Mouse (Mus musculus) layer of hippocampus, adult 8-10 months (tissue): ENCODE measurements around the gene Usp44. TPM values are rescaled to one million over a fixed set of nuclear protein-coding genes. Genes with fewer than 3 reads are reported as not detected.
A peak's percentile ranks its signal among the peaks of the same experiment; 100 is the strongest.
"Not testable (repeated sequence)": the region's sequence is repeated elsewhere in the genome, so short reads cannot be mapped to it uniquely, and the experiment has no call there.

Experiments used
- DNase-seq, 2 experiments: peaks; one replicate each; pipeline ENCODE4 v3.0.0; 2022; ENCODE audit warnings: low spot score in 2 of 2
- total RNA-seq, 4 experiments: library from RNA; stranded (reverse); gene quantifications; 2 replicates each; pipeline ENCODE4 v1.2.4; 2022

Gene Usp44
- total RNA-seq = not detected

- no peak for DNase-seq
These were observed at the start of gene Usp44 for GRCm38 (mm10) chr10:93830931-93831729. TSS of gene Usp44 (plus strand) at chr10:93831555.

GRCm38 (mm10) chr10:93783216-93784013, 47.9 kb upstream of the Usp44 start:
- no peak for DNase-seq

GRCm38 (mm10) chr10:93799711-93800362, 31.5 kb upstream of the Usp44 start:
- no peak for DNase-seq

GRCm38 (mm10) chr10:93800363-93800722, 31.0 kb upstream of the Usp44 start:
- no peak for DNase-seq

GRCm38 (mm10) chr10:93800895-93801294, 30.5 kb upstream of the Usp44 start:
- DNase-seq = no peak

- no peak for DNase-seq
These were observed 28.2 kb upstream of the Usp44 start for GRCm38 (mm10) chr10:93803199-93803598.

GRCm38 (mm10) chr10:93809438-93809837, 21.9 kb upstream of the Usp44 start:
- DNase-seq = not testable (repeated sequence)

- no peak for DNase-seq
These were observed 20.7 kb upstream of the Usp44 start for GRCm38 (mm10) chr10:93810590-93811185.

GRCm38 (mm10) chr10:93812098-93812497, 19.3 kb upstream of the Usp44 start:
- DNase-seq = no peak

GRCm38 (mm10) chr10:93812774-93813415, 18.5 kb upstream of the Usp44 start:
- DNase-seq = peak; percentile 45 to 79

GRCm38 (mm10) chr10:93813755-93814154, 17.6 kb upstream of the Usp44 start:
- no peak for DNase-seq

- peak; percentile 35 to 66 for DNase-seq
These were observed 12.7 kb upstream of the Usp44 start for GRCm38 (mm10) chr10:93818661-93819060.

GRCm38 (mm10) chr10:93829898-93830831, 1.2 kb upstream of the Usp44 start:
- DNase-seq = no peak

- no peak for DNase-seq
These were observed 597 bp downstream of the Usp44 start for GRCm38 (mm10) chr10:93831730-93832574.

GRCm38 (mm10) chr10:93832811-93833210, 1.5 kb downstream of the Usp44 start:
- DNase-seq = no peak

- no peak for DNase-seq
These were observed 2.0 kb downstream of the Usp44 start for GRCm38 (mm10) chr10:93833370-93833698.

GRCm38 (mm10) chr10:93833699-93834393, 2.5 kb downstream of the Usp44 start:
- DNase-seq = no peak

GRCm38 (mm10) chr10:93834394-93834745, 3.0 kb downstream of the Usp44 start:
- no peak for DNase-seq

GRCm38 (mm10) chr10:93835115-93835514, 3.8 kb downstream of the Usp44 start:
- not testable (repeated sequence) for DNase-seq
